Mouse (Mus musculus): Measurements from ENCODE around the gene Otp.

The Otp gene

GRCm38 (mm10) chr13:94873111-94874038 lies 2.0 kb upstream of the Otp start:
- peak; percentile 67 for DNase-seq (ENCODE audit: extremely low spot score)

GRCm38 (mm10) chr13:94874039-94874425 lies 1.4 kb upstream of the Otp start:
- no peak for DNase-seq (ENCODE audit: extremely low spot score)

DNA sequence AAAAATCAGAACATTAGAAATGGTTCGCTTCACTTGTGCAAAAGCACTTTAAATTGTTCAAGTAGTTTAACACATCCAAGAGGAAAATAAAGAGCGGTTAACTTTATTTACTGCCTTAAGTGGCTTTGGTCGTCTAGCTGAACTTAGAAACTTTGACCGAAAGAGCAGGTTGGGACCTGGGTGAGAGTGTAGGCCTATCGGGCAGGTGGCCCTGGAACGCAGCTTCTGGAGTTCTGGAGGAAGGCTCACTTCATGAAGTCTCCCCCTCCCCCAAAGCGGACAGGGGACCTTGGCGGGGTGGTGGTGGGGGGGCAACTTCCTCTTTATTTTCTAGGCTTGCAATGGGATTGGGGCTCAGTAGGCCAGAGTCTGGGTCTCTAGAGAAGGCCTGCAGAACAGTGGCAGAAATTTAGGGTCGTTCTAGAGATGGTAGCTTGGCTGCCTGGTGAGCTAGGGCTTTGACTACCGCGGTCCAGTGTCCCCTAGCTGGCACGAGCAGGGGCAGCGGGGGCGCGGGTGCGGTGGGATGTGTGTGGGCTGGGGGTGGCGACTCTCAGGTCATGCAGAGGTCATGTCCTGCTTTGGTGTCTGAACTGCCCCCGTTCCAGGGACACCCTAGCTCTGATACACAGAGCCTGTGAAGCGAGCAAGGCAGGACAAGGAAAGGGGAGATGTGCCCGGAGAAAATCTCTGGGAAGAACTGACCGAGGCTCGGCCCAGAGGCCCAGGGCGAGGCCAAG lies 576 bp upstream of the Otp start:
- peak; percentile 76 for DNase-seq (ENCODE audit: extremely low spot score)

GRCm38 (mm10) chr13:94876286-94877210 lies 1.1 kb downstream of the Otp start:
- peak; percentile 26 for DNase-seq (ENCODE audit: extremely low spot score)

- DNase-seq (ENCODE audit: extremely low spot score) = peak; percentile 27
Observed at GRCm38 (mm10) chr13:94877211-94877590, 1.8 kb downstream of the Otp start.

DNA sequence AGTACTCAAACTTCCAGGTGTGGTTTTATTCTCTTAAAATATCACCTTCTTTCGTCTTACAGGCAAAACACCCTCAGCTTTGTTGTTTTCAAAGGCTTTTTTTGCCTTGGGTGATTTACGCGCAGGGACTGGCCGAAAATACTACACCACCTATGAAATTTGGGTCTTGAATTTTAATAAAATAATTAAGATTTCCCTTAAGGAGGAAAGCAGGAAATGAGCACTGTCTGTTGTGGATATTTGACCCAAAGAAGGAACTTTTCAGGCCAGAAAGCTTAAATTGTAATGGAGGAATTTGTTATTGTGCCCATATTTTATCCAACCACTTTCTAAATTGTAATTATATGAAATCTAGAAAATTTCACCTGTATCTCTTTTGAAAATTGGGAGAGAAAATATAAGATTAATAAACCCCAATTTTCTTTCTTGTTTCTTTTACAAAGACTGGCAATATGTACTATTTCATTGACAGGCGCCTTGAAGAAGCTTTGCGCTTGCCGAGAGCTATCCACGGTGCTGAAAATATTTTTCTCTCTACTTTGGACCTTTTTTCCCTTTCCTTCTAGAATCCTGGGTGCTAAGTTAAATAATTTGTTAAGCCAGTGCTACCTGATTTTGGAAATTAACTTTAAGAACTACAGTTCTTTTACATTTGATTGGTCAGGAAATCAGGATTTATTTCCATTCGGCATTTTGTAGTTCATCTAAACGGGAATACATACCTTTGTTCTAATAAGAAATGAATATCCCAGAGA lies 2.8 kb downstream of the Otp start:
- DNase-seq (ENCODE audit: extremely low spot score) = peak; percentile 66

DNA sequence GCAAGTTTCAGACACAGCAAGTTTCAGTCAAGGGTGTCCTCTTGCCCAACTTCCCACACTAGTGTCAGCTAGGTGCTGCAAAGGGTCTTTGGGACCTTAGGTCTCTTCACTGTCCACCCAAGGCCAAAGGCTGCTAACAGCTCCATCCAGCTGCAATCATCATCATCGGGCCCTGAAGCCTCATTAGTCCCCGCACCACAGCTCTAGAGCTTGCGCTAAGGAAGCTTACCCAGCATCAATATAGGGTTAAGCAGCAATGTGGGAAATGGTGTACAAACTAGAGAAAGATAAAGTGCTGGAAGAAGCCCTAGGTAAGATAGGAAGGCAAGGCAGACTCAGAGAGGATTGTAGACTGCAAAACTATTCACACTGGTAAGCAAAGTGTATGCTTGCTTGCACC lies 5.8 kb downstream of the Otp start:
- DNase-seq (ENCODE audit: extremely low spot score) = peak; percentile 27

DNA sequence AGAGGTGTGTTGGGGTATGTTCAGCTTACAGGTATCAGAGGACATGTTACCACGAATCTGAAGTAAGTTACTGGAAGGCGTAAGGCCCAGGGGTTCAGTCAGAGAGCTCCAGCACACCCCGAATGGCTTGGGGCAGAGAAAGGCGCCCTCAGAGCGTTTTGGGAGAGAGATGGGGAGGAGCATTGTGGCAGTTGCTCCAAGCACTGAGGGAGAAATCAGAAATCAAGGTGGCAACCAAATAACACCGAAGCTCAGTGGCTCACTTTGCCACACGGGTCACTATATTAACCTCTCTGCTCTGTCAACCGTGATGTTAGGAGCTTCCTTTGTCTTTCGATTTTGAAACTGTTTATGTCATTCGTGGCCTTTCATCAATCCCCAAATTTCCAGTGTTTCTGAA lies 6.8 kb downstream of the Otp start:
- DNase-seq (ENCODE audit: extremely low spot score) = peak; percentile 36

DNA sequence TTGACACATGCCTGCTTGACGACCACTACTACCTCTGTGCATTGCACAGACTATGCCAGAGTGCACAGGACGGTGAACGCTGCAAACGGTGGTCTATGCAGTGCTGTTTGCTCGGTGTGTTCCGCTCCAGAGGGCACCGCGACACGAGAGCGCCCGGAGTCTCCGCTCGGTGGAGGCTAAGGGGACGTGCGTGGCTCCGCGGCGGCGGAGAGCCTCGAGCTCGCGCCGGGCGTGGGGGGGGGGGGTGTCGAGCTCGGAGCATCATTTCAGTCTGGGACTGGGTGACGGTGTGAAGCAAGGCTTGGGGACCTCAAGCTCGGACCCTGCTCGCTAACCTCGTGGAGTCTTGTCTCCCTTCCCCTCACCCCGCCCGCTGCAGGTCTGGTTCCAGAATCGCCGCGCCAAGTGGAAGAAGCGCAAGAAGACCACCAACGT lies 7.3 kb downstream of the Otp start:
- DNase-seq (ENCODE audit: extremely low spot score) = no peak

GRCm38 (mm10) chr13:94883163-94883965 lies 8.0 kb downstream of the Otp start:
- DNase-seq (ENCODE audit: extremely low spot score) = peak; percentile 65

- peak; percentile 65 for DNase-seq (ENCODE audit: extremely low spot score)
Observed at GRCm38 (mm10) chr13:94883966-94884960, 8.9 kb downstream of the Otp start.

DNA sequence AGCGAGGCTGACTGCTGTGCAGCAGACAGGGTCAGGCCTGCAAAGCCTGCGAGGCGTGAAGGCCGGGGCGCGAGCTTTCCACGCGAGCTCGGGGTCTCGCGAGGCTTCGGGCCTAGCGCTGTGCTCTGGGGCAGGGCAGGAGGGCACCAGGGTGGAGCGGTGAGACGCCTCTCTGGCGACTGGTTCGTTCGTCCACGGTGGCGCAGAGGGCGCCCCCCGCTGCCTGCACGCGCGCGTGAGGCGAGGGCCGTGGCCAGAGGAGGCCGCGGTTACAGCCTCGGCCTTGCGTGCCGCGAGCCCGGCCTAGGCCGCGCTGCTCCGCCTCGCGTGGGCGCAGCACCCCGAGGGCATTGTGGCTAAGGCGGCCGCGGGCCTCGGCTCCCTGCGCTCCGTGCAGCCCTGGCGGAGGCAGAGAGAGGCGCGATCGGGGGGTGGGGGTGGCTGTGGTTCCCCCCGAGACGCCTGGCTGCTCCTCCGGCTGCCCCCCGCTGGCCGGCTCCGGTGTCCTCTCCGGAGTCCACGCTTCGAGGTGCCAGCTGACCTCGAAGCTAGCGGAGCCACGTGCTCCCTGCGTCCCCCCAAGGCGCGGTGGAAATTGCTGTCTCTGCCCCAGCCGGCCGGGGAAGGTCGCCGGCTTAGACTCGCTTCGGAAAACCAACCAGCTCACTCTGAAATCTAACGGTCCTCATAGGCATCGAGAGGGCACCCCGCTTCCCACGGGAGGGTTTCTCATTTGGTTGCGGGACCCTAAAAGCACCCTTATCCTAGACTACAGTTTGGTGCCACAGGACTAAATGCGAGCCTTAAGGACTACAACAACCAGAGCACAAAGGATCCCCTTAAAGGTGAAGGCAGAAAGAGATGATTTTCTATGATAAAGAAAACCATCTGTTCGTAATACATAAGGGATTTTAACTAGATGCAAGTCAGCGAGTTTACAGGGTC lies 10.2 kb downstream of the Otp start:
- peak; percentile 53 for DNase-seq (ENCODE audit: extremely low spot score)

GRCm38 (mm10) chr13:94907841-94908240 lies 32.4 kb downstream of the Otp start:
- DNase-seq (ENCODE audit: extremely low spot score) = no peak

DNA sequence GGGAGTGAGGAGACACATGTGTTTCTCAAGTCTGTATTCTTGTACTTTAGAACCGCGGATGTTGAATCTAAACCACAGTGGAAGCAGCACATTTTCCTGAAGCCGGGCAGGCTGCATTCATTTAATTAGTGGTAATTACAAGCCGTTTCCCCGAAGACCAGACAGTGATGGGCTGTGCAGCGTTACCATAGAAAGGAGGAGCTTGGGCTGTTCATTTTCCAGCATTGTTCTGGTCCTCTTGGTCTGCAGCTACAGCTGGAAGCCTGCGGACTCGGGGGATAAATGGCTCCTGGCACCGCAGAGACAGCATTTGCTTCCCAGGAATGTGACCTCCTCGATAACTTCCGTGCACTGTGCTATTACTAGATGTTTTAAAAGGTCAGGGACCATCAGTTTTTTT lies 37.6 kb downstream of the Otp start:
- DNase-seq (ENCODE audit: extremely low spot score) = peak; percentile 27

GRCm38 (mm10) chr13:94915654-94916053 lies 40.3 kb downstream of the Otp start:
- DNase-seq (ENCODE audit: extremely low spot score) = no peak

DNA sequence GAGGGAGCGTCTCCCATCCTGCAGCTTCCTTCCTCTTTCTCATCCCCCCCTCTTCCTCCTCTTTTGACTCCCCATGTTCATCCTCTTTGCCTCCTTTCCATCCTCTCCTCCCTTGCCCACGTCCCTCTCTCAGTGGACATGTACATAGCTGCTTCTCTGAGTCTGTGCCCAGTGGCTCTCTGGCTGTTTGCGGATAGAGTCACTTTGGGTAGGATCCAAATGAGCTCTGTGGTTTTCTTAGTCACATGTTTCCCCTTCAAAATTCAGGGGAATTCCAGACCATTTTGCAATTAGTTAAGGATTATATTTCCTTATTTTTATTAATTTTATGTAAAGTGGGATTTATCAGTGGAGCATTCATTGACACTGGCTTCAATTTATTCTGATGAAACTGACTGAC lies 52.7 kb downstream of the Otp start:
- DNase-seq (ENCODE audit: extremely low spot score) = no peak

Data from embryo, embryonic 9.5 days (tissue).